Mouse (Mus musculus) embryonic fibroblast, embryonic 13.5 days (primary cell): ENCODE data around the gene Cadm3.

Experiments
- CTCF ChIP-seq: IDR thresholded peaks from 2 replicates; pipeline ENCODE4 v1.5.1; 2011; ENCODE audit warnings: mild to moderate bottlenecking, control low read depth, low read length, moderate library complexity, borderline replicate concordance; ENCODE audit not compliant: insufficient read depth
- POLR2A ChIP-seq: IDR thresholded peaks from 2 replicates; pipeline ENCODE4 v1.6.1; 2011; ENCODE audit warnings: low read depth, mild to moderate bottlenecking, control low read depth, low read length, moderate library complexity

DNA sequence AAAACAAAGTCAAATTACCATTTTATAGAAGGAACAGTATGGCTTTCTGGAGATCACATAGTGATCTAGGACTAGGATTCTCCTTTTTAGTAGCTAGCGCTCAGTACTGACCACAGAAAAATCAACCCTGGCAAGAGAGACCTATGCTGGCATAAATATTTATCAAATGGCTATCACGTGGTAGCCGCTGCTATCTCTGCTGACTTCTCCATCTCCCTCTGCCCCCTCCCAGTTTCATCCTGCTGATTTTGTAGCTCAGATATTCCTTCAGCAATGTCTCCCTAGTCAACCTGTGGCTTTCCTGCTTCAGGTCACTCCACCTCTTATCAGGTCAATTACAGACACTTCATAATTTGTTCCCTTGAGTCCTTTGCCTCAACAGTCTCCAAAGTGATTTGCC lies 51.8 kb downstream of the Cadm3 start:
- TF ChIP-seq CTCF (no peak), POLR2A (no peak)
